Mouse (Mus musculus) gastrocnemius, postnatal 14 days (tissue): ENCODE measurements at regions not wholly inside any gene's neighbourhood (a gene's known extent, or its start where the extent isn't known, plus 50 kb on each side); places are given as distances from the start of the nearest gene placed in this dataset.
"Not testable (repeated sequence)": the region's sequence is repeated elsewhere in the genome, so short reads cannot be mapped to it uniquely, and the experiment has no call there.

Source experiments
- DNase-seq: peaks from one replicate; pipeline ENCODE4 v3.0.0; 2021; ENCODE audit warnings: mixed read lengths
- intact Hi-C: fragments of 180-260 bp; cut with DNase I; formaldehyde crosslinking; loops from one replicate; pipeline ENCODE4 v1.15.1; 2025; ENCODE audit warnings: low total_unique reads

- intact Hi-C loops, result no loop called here
- DNase-seq, result no peak
These were observed 179.2 kb upstream of the Ipo5 start for GRCm38 (mm10) chr14:120731679-120732281.

- no peak for DNase-seq
- intact Hi-C loops, result no loop called here
These were observed 178.5 kb upstream of the Ipo5 start for GRCm38 (mm10) chr14:120732400-120733138.

- no peak for DNase-seq
- intact Hi-C loops, result no loop called here
These were observed 169.5 kb upstream of the Ipo5 start for GRCm38 (mm10) chr14:120741492-120742054.

GRCm38 (mm10) chr14:120754011-120754410 lies 157.0 kb upstream of the Ipo5 start:
- DNase-seq, result no peak
- intact Hi-C loops, result no loop called here

GRCm38 (mm10) chr14:120755389-120755788 lies 155.6 kb upstream of the Ipo5 start:
- no peak for DNase-seq
- intact Hi-C loops, result no loop called here

- intact Hi-C loops, result no loop called here
- no peak for DNase-seq
These were observed 152.7 kb upstream of the Ipo5 start for GRCm38 (mm10) chr14:120758200-120758830.

GRCm38 (mm10) chr14:120762168-120762567 lies 148.9 kb upstream of the Ipo5 start:
- intact Hi-C loops, result no loop called here

GRCm38 (mm10) chr14:120762733-120763132 lies 148.3 kb upstream of the Ipo5 start:
- no peak for DNase-seq
- intact Hi-C loops, result no loop called here

More at GRCm38 (mm10) chr14:120762168-120762567, 148.9 kb upstream of the Ipo5 start:
- DNase-seq, result no peak

- intact Hi-C loops, result no loop called here
These were observed 147.2 kb upstream of the Ipo5 start for GRCm38 (mm10) chr14:120763796-120764195.

GRCm38 (mm10) chr14:120764386-120764785 lies 146.6 kb upstream of the Ipo5 start:
- no peak for DNase-seq
- intact Hi-C loops, result no loop called here

More at GRCm38 (mm10) chr14:120763796-120764195, 147.2 kb upstream of the Ipo5 start:
- DNase-seq, result no peak

- DNase-seq, result no peak
- intact Hi-C loops, result no loop called here
These were observed 144.6 kb upstream of the Ipo5 start for GRCm38 (mm10) chr14:120766451-120766850.

GRCm38 (mm10) chr14:120770579-120770978 lies 140.4 kb upstream of the Ipo5 start:
- intact Hi-C loops, result no loop called here

GRCm38 (mm10) chr14:120773001-120773400 lies 138.0 kb upstream of the Ipo5 start:
- DNase-seq, intact Hi-C loops: not testable (repeated sequence)

More at GRCm38 (mm10) chr14:120770579-120770978, 140.4 kb upstream of the Ipo5 start:
- no peak for DNase-seq

- DNase-seq, result no peak
- intact Hi-C loops, result no loop called here
These were observed 119.0 kb upstream of the Ipo5 start for GRCm38 (mm10) chr14:120791828-120792554.

GRCm38 (mm10) chr14:120797916-120798490 lies 113.0 kb upstream of the Ipo5 start:
- no peak for DNase-seq
- intact Hi-C loops, result no loop called here

GRCm38 (mm10) chr14:120803191-120803590 lies 107.8 kb upstream of the Ipo5 start:
- DNase-seq, result no peak
- intact Hi-C loops, result no loop called here

GRCm38 (mm10) chr14:120803739-120804138 lies 107.3 kb upstream of the Ipo5 start:
- no peak for DNase-seq
- intact Hi-C loops, result no loop called here

GRCm38 (mm10) chr14:120804183-120804848 lies 106.7 kb upstream of the Ipo5 start:
- DNase-seq, result no peak
- intact Hi-C loops, result no loop called here

GRCm38 (mm10) chr14:120805137-120805536 lies 105.9 kb upstream of the Ipo5 start:
- DNase-seq, result no peak
- intact Hi-C loops, result no loop called here
